ENCODE assay signal across 8 mouse cellular contexts in genomic region chr12:33302523-33303383, GRCm38 (mm10).
DNase-seq lines count a peak whose midpoint lies in the region; ATAC-seq and TF ChIP-seq lines count a peak whose summit lies in the region.

No protein-coding gene starts in this region.

- peak overlapping the region; percentile 38 for H3K4me3 ChIP-seq in C2C12 (ENCODE audit: insufficient read depth, poor library complexity, severe bottlenecking)
- H3K4me3 ChIP-seq in embryonic facial prominence, embryonic 13.5 days = peak overlapping the region; percentile 52
- H3K4me3 ChIP-seq in heart, embryonic 11.5 days (ENCODE audit: low read depth, low read length) = peak overlapping the region; percentile 57
- peak overlapping the region; percentile 46 for H3K4me3 ChIP-seq in kidney, embryonic 14.5 days (ENCODE audit: low read length)
- peak overlapping the region; percentile 75 to 86 for H3K4me3 ChIP-seq in liver, embryonic 14.5 days (ENCODE audit: insufficient read depth in 1 of 2, low read depth in 2 of 2, low read length in 2 of 2)
- H3K4me3 ChIP-seq in stomach, postnatal 0 days (ENCODE audit: low read depth, low read length) = peak overlapping the region; percentile 56

- no peak for ATAC-seq in embryonic facial prominence, embryonic 13.5 days (ENCODE audit: insufficient number of reproducible peaks, insufficient read depth, low FRiP score, low TSS enrichment, low read depth)
- peak; percentile 64 for ATAC-seq in heart, embryonic 11.5 days (replicated peaks; ENCODE audit: insufficient number of reproducible peaks, low FRiP score, low TSS enrichment)
- peak; percentile 57 for ATAC-seq in kidney, embryonic 14.5 days (ENCODE audit: low FRiP score, low TSS enrichment)
- peak; percentile 73 for ATAC-seq in liver, embryonic 14.5 days (ENCODE audit: insufficient read depth)
- peak; percentile 53; the same call in 1 of the 2 replicates for ATAC-seq in stomach, postnatal 0 days (ENCODE audit: low FRiP score, low TSS enrichment)

- H3K27me3 ChIP-seq in C2C12 (ENCODE audit: control insufficient read depth, insufficient read depth, insufficient read length) = no peaks in the 10 kb centered on the region
- peaks cover 10% of the 10 kb centered on the region; the same call in 1 of the 2 replicates for H3K27me3 ChIP-seq in embryonic facial prominence, embryonic 13.5 days
- no peaks in the 10 kb centered on the region for H3K27me3 ChIP-seq in heart, embryonic 11.5 days (ENCODE audit: control insufficient read depth, insufficient read depth, low read length)
- H3K27me3 ChIP-seq in kidney, embryonic 14.5 days (ENCODE audit: control insufficient read depth, insufficient read depth, low read length) = 0 out of 2 replicates have a peak, but pooled peaks cover 4% of the 10 kb centered on the region
- no peaks in the 10 kb centered on the region for H3K27me3 ChIP-seq in liver, embryonic 14.5 days (ENCODE audit: control insufficient read depth, insufficient read depth, low read length)
- H3K27me3 ChIP-seq in stomach, postnatal 0 days (ENCODE audit: control insufficient read depth, insufficient read depth, low read length) = no peaks in the 10 kb centered on the region

- peak overlapping the region; percentile 21 for H3ac ChIP-seq in C2C12 (ENCODE audit: control insufficient read depth, insufficient read length, low read depth)

- no peaks in the 10 kb centered on the region for H3K36me3 ChIP-seq in C2C12 (ENCODE audit: control insufficient read depth, insufficient read depth)
- H3K36me3 ChIP-seq in embryonic facial prominence, embryonic 13.5 days = no peaks in the 10 kb centered on the region
- H3K36me3 ChIP-seq in heart, embryonic 11.5 days (ENCODE audit: control insufficient read depth, insufficient read depth, low read length) = no peaks in the 10 kb centered on the region
- H3K36me3 ChIP-seq in kidney, embryonic 14.5 days (ENCODE audit: control insufficient read depth, insufficient read depth, low read length) = no peaks in the 10 kb centered on the region
- no peaks in the 10 kb centered on the region for H3K36me3 ChIP-seq in liver, embryonic 14.5 days (replicated peaks; ENCODE audit: control insufficient read depth, insufficient read depth, low read depth)
- no peaks in the 10 kb centered on the region for H3K36me3 ChIP-seq in stomach, postnatal 0 days (ENCODE audit: control insufficient read depth, insufficient read depth, low read length)

- peak; percentile 84 for DNase-seq in adrenal gland, postnatal 14 days
- peak in 2 of 3 experiments; percentile 41 to 58 for DNase-seq in liver, embryonic 14.5 days (ENCODE audit: low read depth in 3 of 3, low spot score in 3 of 3)
- peak; percentile 86 for DNase-seq in naive thymus-derived CD4-positive, alpha-beta T cell, adult 2 months (ENCODE audit: low read depth)
- peak; percentile 41 for DNase-seq in stomach, postnatal 0 days (ENCODE audit: low spot score)

- H3K9me3 ChIP-seq in embryonic facial prominence, embryonic 13.5 days = no peaks in the 10 kb centered on the region
- no peaks in the 10 kb centered on the region for H3K9me3 ChIP-seq in heart, embryonic 11.5 days (replicated peaks; ENCODE audit: control insufficient read depth, low read length)
- H3K9me3 ChIP-seq in kidney, embryonic 14.5 days (ENCODE audit: control insufficient read depth, low read length) = no peaks in the 10 kb centered on the region
- H3K9me3 ChIP-seq in liver, embryonic 14.5 days (ENCODE audit: control insufficient read depth, low read length) = no peaks in the 10 kb centered on the region
- no peaks in the 10 kb centered on the region for H3K9me3 ChIP-seq in stomach, postnatal 0 days (ENCODE audit: control insufficient read depth, low read length)

- peak overlapping the region; percentile 95 for H3K4me2 ChIP-seq in embryonic facial prominence, embryonic 13.5 days
- H3K4me2 ChIP-seq in heart, embryonic 11.5 days = peak overlapping the region; percentile 91
- peak overlapping the region; percentile 91 for H3K4me2 ChIP-seq in kidney, embryonic 14.5 days (replicated peaks; ENCODE audit: low read depth, low read length)
- peak overlapping the region; percentile 72 for H3K4me2 ChIP-seq in liver, embryonic 14.5 days (ENCODE audit: low read depth)
- H3K4me2 ChIP-seq in stomach, postnatal 0 days (replicated peaks; ENCODE audit: low read depth) = peak overlapping the region; percentile 82

- H3K27ac ChIP-seq in embryonic facial prominence, embryonic 13.5 days = peak overlapping the region; percentile 83
- H3K27ac ChIP-seq in heart, embryonic 11.5 days (ENCODE audit: low read depth, low read length) = no peak overlapping the region
- H3K27ac ChIP-seq in kidney, embryonic 14.5 days (ENCODE audit: low read depth, low read length) = peak overlapping the region; percentile 55; the same call in 1 of the 2 replicates
- peak overlapping the region; percentile 86 for H3K27ac ChIP-seq in liver, embryonic 14.5 days
- H3K27ac ChIP-seq in stomach, postnatal 0 days (replicated peaks) = peak overlapping the region; percentile 75

- TF ChIP-seq CTCF in C2C12 (IDR thresholded peaks at IDR 0.05; ENCODE audit: control insufficient read depth, insufficient read depth, insufficient read length) = no peak
- no peak for TF ChIP-seq CTCF in liver, embryonic 14.5 days (IDR thresholded peaks at IDR 0.05; ENCODE audit: low read depth)
- TF ChIP-seq CTCF in stomach, postnatal 0 days (IDR thresholded peaks at IDR 0.05; ENCODE audit: low read depth) = no peak

- peaks cover 18% of the 10 kb centered on the region for H3K4me1 ChIP-seq in embryonic facial prominence, embryonic 13.5 days
- H3K4me1 ChIP-seq in heart, embryonic 11.5 days (ENCODE audit: control insufficient read depth, insufficient read depth, low read length) = peaks cover 6% of the 10 kb centered on the region; the same call in 1 of the 2 replicates
- 0 out of 2 replicates have a peak, but pooled peaks cover 9% of the 10 kb centered on the region for H3K4me1 ChIP-seq in kidney, embryonic 14.5 days (ENCODE audit: control insufficient read depth, insufficient read depth, low read length)
- peaks cover 11 to 28% of the 10 kb centered on the region in 2 experiments for H3K4me1 ChIP-seq in liver, embryonic 14.5 days (replicated peaks; ENCODE audit: control insufficient read depth in 2 of 2, insufficient read depth in 2 of 2, low read length in 1 of 2)
- no peaks in the 10 kb centered on the region for H3K4me1 ChIP-seq in stomach, postnatal 0 days (replicated peaks; ENCODE audit: control insufficient read depth, insufficient read depth)

- under 1% methylated on average over 29 of the region's 29 CpGs for WGBS in embryonic facial prominence, embryonic 13.5 days
- under 1% methylated on average over 29 of the region's 29 CpGs for WGBS in heart, embryonic 11.5 days (ENCODE audit: insufficient replicate concordance)
- WGBS in kidney, embryonic 14.5 days = under 1% methylated on average over 29 of the region's 29 CpGs
- 1% methylated on average over 29 of the region's 29 CpGs for WGBS in liver, embryonic 14.5 days (ENCODE audit: insufficient replicate concordance)
- WGBS in stomach, postnatal 0 days = under 1% methylated on average over 29 of the region's 29 CpGs

- no peaks in the 10 kb centered on the region for H3K79me3 ChIP-seq in C2C12 (ENCODE audit: low read depth)

- no peak for TF ChIP-seq EP300 in liver, embryonic 14.5 days (IDR thresholded peaks at IDR 0.05; ENCODE audit: low read depth)
- TF ChIP-seq EP300 in stomach, postnatal 0 days (optimal IDR thresholded peaks at IDR 0.05) = no peak

- peak overlapping the region; percentile 70 for H3K9ac ChIP-seq in embryonic facial prominence, embryonic 13.5 days
- H3K9ac ChIP-seq in heart, embryonic 11.5 days (ENCODE audit: low read depth, low read length) = peak overlapping the region; percentile 59
- peak overlapping the region; percentile 44 for H3K9ac ChIP-seq in kidney, embryonic 14.5 days (ENCODE audit: low read depth, low read length)
- peak overlapping the region; percentile 88 for H3K9ac ChIP-seq in liver, embryonic 14.5 days (replicated peaks)
- H3K9ac ChIP-seq in stomach, postnatal 0 days (ENCODE audit: low read length) = peak overlapping the region; percentile 65

- H3K79me2 ChIP-seq in C2C12 (ENCODE audit: control insufficient read depth, insufficient read depth) = no peaks in the 10 kb centered on the region

TF ChIP-seq in C2C12, 6 proteins besides CTCF, POLR2A, EP300 and RAD21:
- no peak for TF ChIP-seq CEBPB (IDR thresholded peaks at IDR 0.05; ENCODE audit: low read depth)
- TF ChIP-seq USF1 (IDR thresholded peaks at IDR 0.05; ENCODE audit: low read depth) = peak; percentile 78
